Mouse (Mus musculus) embryo, embryonic 10 days (tissue): Measurements from ENCODE around the gene Bend3.

ENCODE experiments used
- DNase-seq: peaks from one replicate; pipeline ENCODE4 v3.0.0-alpha.2; 2015; ENCODE audit warnings: low spot score

Bend3 gene

GRCm38 (mm10) chr10:43534382-43534781 lies 55.8 kb downstream of the Bend3 start:
- DNase-seq: no peak

GRCm38 (mm10) chr10:43537652-43538051 lies 59.0 kb downstream of the Bend3 start:
- no peak for DNase-seq

GRCm38 (mm10) chr10:43538831-43539230 lies 60.2 kb downstream of the Bend3 start:
- no peak for DNase-seq

- DNase-seq: no peak
Measured at GRCm38 (mm10) chr10:43539746-43540310, 61.2 kb downstream of the Bend3 start.

GRCm38 (mm10) chr10:43540442-43541152 lies 62.0 kb downstream of the Bend3 start, which contains the start of gene 1700021F05Rik:
TSS of gene 1700021F05Rik (minus strand) at chr10:43540994.
- DNase-seq: peak; percentile 98

- DNase-seq: no peak
Measured at GRCm38 (mm10) chr10:43541153-43541544, 62.5 kb downstream of the Bend3 start.

GRCm38 (mm10) chr10:43549411-43549810 lies 70.8 kb downstream of the Bend3 start:
- peak; percentile 24 for DNase-seq

- no peak for DNase-seq
Measured at GRCm38 (mm10) chr10:43550923-43551322, 72.3 kb downstream of the Bend3 start.

GRCm38 (mm10) chr10:43551388-43551787 lies 72.8 kb downstream of the Bend3 start:
- no peak for DNase-seq

GRCm38 (mm10) chr10:43557630-43558165 lies 79.1 kb downstream of the Bend3 start:
- DNase-seq: no peak

- no peak for DNase-seq
Measured at GRCm38 (mm10) chr10:43559313-43559712, 80.7 kb downstream of the Bend3 start.

- no peak for DNase-seq
Measured at GRCm38 (mm10) chr10:43560765-43561164, 82.1 kb downstream of the Bend3 start.

GRCm38 (mm10) chr10:43561311-43561710 lies 82.7 kb downstream of the Bend3 start:
- no peak for DNase-seq
